Mouse (Mus musculus) adrenal gland, adult 18-20 months (tissue): Measurements from ENCODE around the gene Stk38l. TPM values are rescaled to one million over a fixed set of nuclear protein-coding genes. Genes with fewer than 3 reads are reported as not detected.

Experiments used
- DNase-seq, 2 experiments: peaks; one replicate each; pipeline ENCODE4 v3.0.0; 2021 to 2022; ENCODE audit warnings: low spot score in 2 of 2
- long read RNA-seq, 2 experiments: library from polyadenylated mRNA; stranded (forward); transcript quantifications; one replicate each; pipeline ENCODE4 v2.0.0; 2021
- total RNA-seq, 2 experiments: library from RNA; stranded (reverse); gene quantifications; 1 replicate in 1 of 2; 2 replicates in 1 of 2; pipeline ENCODE4 v1.2.3; 2021

The Stk38l gene
- total RNA-seq = 10 to 100 TPM; 20.3 to 21.0 TPM
- long read RNA-seq, experiment 1, full-length matches to known transcripts = 13 of 23 reads
- long read RNA-seq, experiment 1, partial matches to known transcripts = 3 of 23 reads
- long read RNA-seq, experiment 1, other reads (novel, unspliced or antisense) = 7 of 23 reads
- long read RNA-seq, experiment 2, full-length matches to known transcripts = 16 of 23 reads
- long read RNA-seq, experiment 2, partial matches to known transcripts = 0 of 23 reads
- long read RNA-seq, experiment 2, other reads (novel, unspliced or antisense) = 7 of 23 reads

DNA sequence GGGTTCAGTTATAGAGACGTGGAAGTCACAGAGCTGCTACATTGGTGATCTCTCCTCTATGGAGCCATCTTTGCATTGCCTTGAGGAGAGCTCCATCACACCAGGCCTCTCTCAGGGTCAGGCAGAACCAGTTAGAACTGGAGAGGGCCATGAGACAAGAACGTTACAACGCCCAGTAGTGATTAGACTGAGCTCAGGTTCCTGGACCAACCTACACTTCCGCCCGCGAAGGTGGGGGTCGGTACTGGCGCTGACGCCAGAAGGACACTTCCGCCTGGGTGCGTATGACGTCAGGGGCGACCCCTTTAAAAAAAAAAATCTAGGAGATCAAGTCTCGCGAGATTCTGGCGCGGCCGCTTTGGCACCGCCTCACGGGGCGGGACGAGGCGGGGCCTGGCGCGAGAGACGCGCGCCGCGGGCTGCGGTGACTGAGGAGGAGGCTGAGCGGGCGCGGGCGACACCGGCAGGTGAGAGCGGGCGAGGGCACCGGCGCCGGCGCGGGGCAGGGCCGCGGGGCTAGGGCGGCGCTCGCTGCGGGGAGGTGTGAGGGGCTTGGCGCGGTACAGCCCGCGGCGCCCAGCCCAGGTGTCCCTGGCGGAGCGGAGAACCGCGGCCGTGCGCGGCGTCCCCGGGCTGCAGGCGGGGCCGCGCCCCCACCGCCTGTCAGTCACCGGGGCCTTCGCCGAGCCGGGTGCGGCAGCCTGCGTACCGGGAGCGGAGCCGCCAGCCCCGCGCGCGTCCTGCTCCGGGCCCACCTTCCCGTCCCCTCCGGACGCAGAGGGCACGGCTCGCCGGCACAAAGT is at the start of gene Stk38l:
Gene Stk38l, plus strand, starts transcription at position 415 of the 803 bp plus-strand sequence.
- peak; percentile 93 for DNase-seq

DNA sequence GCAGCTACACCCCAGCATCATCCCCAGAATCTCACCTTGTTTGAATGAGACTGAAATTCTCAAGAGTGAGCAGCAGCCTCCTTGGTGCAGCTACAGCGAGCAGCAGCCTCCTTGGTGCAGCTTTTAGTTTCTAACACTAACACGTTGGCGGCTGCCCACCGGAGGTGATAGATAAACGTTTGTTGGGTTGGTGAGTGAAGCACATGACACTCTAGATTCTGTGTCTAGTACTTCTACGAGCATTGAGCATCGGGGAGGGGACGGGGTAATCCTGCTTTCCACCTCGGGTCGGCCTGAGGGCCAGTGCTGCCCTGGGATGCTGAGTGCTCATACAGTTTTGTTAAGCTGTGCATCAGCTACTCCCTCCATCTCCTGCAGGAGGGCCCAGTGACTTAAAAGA is 47.9 kb upstream of the Stk38l start:
- no peak for DNase-seq

DNA sequence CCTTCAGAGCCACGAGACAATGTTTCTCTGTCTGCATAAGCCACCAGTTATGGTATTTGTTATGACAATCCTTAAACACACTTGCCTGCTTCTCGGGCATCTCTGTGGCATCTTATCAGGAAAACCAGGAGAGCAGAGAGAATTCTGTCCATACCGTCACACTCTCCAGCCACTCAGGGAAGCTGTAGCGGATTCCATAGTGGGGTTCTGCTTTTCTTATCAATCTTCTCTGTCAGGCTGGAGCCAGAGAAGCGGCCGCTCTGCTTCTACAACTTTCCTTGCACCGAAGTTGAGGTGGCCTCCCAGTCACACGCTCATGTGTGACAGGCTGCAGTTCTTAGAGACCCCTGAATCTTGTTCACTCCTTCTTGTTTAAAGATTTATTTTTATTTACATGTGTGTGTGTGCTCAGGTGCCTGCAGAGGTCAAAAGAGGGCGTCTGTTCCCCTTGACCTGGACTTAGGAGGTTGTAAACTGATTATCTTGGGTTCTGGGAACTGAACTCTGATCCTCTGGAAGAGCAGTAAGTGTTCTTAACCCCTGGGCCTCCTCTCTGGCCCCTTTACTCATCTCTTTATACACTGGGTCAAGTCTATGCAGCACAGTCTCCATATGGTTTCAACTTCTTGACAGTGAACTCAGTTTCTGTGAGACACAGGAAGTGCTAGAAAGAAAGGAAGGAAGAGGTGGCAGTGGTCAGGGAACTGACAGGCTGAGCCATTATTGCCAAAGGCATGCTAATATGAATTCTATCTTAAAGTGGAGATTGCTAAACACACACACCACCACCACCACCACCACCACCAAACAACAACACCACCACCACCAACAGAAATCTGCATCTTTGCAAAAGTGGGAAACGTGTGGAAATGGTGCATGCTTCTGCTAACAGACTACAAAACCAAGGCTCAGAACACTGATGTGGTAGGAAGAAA is 46.4 kb upstream of the Stk38l start:
- no peak for DNase-seq

DNA sequence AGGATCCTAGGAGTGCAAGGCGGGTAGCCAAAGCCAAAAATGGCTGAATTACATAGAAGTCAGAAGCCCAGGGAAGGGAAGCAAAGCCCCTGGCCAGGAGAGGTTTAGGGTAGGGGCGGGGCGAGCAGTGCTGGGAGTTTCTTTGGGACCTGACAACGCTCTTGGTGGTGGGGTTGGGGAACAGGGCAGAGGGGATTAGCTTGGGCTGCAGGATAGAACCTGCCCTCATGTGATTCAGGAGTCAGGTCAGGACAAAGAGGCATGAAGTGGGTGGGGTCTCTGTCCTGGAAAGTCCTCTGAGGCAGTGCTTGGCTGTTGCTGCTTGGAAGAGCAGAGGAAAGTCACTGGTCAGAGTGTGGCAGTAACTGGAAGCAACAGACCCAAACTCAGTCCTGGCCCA is 40.9 kb upstream of the Stk38l start:
- DNase-seq = no peak

DNA sequence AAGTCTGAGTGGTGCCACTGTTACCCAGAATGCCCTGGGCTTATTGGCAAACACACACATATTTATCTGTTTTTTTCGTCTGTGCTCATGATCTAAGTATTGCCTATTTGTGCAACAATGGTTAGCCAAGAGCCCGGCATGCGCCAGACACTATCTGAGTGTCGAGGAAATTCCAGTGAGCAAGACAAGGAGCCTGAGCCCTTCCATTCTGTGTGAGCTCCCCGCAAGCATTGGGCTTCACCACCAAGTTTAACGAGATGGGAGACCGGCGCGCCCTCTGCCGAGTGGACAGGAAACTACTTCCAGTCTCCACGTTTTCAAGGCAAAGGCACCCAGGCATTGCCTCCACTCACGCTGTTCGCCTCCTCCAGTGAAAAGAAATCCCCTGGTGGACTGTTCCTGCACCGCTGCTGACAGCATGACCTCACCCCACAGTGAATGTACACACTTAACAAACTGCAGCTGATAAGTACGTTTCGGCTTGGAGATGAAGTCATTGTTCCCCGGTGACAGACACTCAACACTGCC is 39.0 kb upstream of the Stk38l start:
- peak; percentile 43 to 60 for DNase-seq

DNA sequence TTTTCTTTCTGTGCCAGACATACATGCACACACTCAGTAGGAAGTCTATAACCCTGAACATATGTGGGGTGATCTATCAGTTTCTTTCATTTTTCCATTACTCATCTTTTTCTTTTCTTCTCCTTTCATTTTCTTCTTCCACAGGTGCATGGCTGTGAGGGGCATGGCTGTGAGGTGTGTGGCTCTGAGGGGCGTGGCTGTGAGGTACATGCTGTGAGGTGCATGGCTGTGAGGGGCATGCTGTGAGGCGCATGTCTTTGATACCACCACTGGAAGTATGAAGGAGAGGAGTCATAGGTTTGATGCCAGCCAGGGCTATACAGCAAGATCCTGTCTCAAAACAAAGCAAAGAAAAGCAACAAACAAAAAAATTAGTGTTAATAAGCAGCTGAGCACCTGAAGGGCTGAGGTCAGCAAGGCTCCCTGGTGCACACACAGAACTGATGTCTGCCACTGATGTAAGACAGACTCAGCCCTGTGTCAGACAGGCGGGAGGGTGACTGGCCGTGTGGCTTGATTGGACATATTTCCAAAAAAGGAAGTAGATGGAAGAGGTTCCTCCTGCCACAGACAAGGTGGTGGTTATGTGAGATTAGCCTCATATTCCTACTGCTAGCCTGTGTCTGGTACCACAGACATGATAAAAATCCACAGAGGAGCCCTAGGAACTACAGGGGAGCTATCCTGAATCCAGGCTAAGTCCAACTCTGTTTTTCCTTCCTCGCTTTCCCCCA is 38.2 kb upstream of the Stk38l start:
- DNase-seq = no peak

DNA sequence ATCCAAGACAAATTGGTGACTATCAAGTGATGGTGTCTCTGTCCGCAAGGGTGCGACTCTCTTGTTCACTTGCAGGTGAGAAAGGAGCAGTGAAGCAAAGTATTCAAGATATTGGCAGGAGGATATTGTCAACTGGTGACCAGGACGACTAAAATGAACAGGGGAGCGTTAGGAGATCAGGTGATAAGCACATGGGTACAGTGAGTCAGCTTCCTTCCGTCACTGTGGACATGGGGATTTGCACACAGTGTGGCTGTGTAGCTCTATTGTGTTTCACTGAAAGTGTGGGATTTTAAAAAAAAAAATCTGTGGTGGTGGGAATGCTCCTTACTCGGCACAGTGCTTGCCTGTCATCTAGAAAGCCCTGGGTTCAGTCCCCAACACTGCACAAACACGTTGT is 36.8 kb upstream of the Stk38l start:
- DNase-seq = no peak

DNA sequence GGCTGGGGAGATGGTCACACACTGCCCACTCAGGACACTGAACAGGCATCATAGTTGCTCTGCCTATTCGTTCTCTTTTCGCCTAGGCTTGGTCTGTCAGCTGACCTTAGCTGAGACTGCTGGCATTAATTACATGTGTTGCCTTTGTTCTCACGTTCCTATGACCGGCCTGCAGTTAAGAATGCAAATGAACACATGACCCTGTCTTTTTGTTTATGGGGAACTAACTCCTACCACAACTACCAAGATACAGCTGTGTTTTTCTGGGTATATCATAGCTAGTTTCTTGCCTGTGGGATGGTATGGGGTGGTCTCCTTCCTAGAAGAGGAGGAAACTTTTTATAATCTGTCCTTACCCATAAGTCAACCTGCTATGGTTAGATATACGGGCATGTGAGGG is 35.9 kb upstream of the Stk38l start:
- no peak for DNase-seq

DNA sequence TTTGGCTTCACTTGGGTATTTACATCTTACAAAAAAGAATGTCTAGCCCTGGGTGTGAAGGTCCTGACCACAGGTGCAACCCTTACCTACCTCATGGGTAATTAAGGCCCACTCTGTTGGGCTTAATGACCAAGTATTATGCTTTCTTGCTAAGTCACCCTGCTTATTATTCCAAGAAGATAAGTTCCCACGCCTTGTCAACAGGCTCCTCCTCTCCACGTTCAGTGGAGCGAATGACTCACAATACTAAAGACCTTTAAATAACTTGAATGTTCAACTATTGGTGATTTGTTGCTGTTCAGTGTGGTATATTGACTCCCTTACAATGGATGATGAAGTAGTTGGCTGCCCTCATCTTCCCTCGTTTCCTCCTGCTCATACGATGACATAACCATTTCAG is 27.0 kb upstream of the Stk38l start:
- DNase-seq = no peak

DNA sequence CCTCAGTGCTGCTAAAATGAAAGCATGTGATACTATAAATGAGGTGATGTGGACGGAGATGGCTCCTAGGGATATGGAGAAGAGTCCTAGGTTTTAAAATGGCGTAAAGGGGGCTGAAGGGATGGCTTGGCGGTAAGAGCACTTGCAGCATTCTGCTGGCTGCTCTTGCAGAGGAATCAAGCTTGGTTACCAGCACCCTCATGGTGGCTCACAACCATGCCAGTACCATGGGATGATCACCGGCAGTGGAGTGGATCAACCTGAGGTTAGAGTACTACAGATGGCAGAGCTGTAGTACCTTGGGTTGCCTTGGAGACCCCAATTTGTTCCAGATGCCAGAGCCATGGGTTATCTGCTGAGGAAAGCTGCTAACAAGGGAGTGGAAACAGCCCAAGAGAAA is 26.4 kb upstream of the Stk38l start:
- DNase-seq = no peak

DNA sequence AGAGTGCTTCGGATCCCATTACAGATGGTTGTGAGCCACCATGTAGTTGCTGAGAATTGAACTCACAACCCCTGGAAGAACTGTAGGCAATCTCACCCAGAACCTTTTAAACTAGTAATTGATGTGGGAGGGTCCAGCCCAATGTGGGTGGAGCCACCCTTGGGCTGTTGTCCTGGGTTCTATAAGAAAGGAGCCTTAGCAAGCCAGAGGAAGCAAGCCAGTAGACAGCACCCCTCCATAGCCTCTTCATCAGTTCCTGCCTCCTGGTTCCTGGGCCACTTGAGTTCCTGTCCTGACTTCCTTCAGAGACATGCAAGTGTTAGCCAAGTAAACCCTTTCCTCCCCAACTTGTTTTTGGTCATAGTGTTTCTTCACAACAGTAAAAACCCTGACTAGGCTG is 24.3 kb upstream of the Stk38l start:
- no peak for DNase-seq

DNA sequence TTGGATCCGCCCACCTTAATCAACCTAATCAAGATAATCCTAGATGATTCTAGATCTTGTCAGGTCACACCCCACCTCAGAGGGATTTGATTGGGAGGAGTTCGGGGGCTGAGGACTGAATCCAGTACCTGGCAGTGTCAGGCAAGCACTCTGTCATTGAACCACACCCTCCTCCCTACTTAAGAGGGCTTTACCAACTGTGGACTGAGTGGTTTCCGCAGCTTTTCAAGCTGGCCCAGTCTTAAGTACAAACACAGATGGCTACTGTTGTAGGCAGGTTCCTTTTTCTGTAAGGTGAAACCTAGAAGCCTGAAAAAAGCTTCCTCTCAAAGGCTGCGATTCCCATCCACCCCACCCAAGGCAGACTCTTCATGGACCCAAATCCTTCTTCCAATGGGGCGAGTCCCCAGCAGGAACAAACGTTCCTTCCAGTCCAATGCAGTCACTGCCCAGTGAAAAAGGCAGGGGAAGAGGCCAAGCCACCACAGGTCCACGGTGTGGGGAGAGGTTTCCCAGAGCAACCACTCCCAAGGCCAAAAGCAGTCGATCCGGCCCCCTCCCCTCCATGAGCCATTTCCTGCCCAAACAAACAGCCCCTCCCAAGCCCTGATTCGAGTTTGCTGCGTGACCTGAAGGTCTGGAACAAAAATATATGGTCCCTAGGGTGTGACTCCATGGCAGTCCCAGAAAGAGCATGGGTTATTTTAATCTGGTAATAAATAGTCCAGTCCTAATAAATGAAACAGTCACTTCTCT is 22.5 kb upstream of the Stk38l start:
- no peak for DNase-seq

DNA sequence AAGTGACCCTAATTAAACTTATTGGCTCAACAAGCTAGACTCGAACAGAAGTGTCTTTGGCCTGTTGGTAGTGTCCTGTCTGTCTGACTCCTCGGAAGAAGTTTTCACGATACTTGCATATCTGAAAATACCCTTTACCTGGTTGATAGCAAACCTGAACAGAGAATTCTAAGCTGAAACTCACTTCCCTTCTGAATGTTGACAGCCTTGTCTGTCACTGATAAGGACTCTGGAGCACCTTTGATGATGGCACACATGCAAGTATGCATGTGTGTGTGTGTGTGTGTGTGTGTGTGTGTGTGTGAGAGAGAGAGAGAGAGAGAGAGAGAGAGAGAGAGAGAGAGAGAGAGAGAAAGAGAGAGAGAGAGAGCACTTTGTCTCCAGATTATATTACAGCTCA is 21.4 kb upstream of the Stk38l start:
- DNase-seq = no peak

DNA sequence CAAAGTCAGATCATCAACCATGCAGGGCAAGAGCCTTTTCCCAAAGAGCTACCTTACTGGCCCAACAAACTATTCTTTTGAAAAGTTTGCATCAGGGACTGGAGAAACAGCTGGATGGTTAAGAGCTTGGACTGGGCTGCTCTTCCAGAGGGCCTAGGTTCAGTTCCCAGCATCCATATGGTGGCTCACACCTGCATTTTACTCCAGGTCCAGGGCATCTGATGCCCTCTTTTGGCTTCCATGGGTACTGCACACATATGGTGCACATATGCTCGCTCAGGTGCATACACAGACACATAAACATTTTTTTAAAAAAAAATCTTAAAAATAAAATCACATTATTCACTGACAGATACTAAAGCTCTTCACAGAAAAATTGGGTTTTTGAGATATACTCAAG is 19.2 kb upstream of the Stk38l start:
- no peak for DNase-seq

DNA sequence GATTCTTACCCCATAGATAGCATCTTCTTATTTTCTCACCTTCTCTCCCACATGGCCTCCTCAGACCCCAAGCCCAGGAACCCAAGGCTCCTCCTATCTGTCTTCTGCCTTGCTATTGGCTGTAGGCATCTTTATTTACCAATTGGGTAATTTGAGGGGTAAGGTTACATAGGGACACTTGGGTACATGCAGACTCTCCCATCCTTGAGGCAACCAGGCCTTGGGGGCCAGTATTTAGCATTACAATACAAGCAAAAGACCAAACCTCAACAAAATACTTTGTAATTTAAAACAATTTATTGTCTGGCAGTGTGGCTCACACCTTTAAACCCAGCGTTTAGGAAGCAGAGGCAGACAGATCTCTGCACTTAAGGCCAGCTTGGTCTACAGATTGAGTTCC is 5.2 kb upstream of the Stk38l start:
- DNase-seq = no peak

DNA sequence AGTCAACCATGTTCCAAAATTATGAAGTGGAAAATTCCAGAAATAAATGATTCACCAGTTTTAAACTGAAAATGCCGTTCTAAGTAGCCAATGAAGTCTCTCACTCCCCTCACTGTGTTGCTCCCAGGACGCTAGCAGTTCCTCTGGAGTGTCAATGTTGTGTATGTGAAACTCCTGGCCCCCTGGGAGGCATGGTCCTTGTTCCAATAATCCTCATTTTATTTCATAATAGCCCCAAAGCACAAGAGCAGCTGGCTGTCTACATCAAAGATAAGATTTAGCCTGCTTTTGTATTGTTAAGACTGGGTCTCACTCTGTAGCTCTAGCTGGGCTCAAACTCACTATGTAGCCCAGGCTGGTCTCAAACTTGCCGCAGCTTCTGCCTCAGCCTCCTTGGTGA is 990 bp upstream of the Stk38l start:
- DNase-seq = no peak

DNA sequence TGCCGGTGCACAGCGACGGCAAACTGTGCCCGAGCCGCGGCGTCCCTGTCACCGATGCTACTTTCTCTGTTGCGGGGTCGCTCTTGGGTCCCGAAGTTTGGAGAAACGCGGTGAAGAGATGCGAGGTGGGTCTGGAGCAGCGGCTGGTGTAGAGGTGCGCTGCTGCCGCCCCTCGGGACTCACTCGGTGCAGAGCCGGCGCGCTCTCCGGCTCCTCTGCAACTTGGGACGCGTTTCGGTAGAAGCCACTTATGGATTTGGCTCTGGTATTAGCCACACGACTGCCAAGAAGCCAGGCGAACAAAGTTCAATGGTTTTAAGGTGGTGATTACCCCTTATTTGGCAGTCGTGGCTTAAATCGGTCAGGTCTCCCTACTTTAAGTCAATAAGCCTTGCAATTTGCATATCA is 593 bp downstream of the Stk38l start:
- DNase-seq = no peak

DNA sequence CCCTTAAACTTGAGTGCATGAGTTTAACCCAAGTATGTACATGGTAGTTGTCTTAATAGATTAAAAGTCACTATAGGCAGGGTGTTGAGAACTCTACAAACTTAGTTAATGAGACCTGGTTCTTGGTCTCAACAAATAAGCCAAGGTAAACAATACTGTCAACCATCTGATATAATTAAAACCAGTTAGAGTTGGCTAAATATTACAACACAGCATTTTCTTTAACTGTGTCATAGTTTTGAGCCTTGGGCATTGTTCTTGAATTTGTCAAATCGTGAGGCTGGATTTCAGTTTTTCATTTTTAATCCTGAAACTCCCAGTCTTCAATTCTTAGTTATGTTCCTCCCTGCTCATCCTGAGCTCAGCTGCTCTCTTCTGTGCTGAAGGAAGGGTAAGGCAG is 6.2 kb downstream of the Stk38l start:
- DNase-seq = no peak

DNA sequence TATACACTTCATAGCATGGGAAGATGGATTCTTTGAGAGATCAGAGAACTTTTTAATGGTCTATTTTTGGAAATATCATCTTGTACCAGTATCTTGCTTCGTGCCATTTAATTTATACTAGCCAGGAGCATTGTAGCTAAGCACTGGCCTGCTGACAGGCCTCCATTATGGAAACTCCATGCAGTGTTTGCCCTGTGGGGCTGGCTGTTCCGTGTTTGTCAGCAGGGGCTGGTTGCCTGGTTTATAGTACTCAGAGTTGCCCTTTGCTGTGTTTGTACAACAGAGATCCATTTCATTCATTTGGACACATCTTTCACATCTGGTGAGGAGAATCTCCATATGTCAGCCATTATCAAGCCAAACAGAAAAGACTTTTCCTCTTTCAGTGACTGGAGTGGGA is 6.9 kb downstream of the Stk38l start:
- no peak for DNase-seq

DNA sequence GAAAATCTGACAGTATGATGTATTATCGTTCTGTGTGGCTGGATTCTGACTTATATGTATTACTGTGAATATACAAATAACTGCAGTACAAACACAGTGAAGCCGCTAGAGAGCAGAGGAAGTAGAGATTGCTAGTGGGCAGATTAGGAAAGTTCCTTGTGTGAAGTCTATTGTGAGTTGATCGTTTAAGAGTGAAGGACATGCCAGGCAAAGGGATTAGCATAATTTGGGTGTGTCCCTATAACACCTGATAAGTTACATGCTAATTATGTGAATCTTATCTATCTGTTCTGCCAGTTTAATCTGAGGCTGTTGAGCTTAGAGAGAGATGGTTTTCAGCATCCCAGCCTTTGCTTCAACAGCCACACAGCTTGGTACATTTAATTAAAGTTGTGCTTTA is 7.4 kb downstream of the Stk38l start:
- no peak for DNase-seq
